16 mouse cellular contexts compared by ENCODE assay signal in genomic region chr16:6421623-6422145, GRCm38 (mm10).
A peak's percentile ranks its signal among the peaks of the same experiment; 100 is the strongest.
DNase-seq lines count a peak whose midpoint lies in the region; ATAC-seq and TF ChIP-seq lines count a peak whose summit lies in the region.
"Had no signal": no experiment of that assay in that cellular context is flagged by ENCODE, and none has a peak within 500 bp of the region (broad histone marks: within the 10 kb centered on the region; RNA-seq: fewer than 3 reads in every experiment).

No protein-coding gene starts in this region.

- WGBS in hindbrain, embryonic 12.5 days = 52% methylated on average over 3 of the region's 3 CpGs
- 56% methylated on average over 3 of the region's 3 CpGs for WGBS in hindbrain, embryonic 11.5 days
- 39% methylated on average over 3 of the region's 3 CpGs for WGBS in midbrain, embryonic 13.5 days
- WGBS in midbrain, embryonic 15.5 days = 49% methylated on average over 3 of the region's 3 CpGs
- 18% methylated on average over 3 of the region's 3 CpGs for WGBS in forebrain, embryonic 16.5 days
- 56% methylated on average over 3 of the region's 3 CpGs for WGBS in midbrain, postnatal 0 days

- peak; percentile 58 for ATAC-seq in hindbrain, embryonic 12.5 days (ENCODE audit: low FRiP score)
- ATAC-seq in hindbrain, embryonic 11.5 days (ENCODE audit: low FRiP score) = no peak
- peak; percentile 43; the same call in 1 of the 2 replicates for ATAC-seq in midbrain, embryonic 13.5 days
- ATAC-seq in midbrain, embryonic 15.5 days (replicated peaks) = no peak; the same call in 1 of the 2 replicates
- peak; percentile 74; the same call in 1 of the 2 replicates for ATAC-seq in forebrain, embryonic 16.5 days
- no peak for ATAC-seq in midbrain, postnatal 0 days (ENCODE audit: low FRiP score)

- H3K4me3 ChIP-seq in hindbrain, embryonic 12.5 days = no peak overlapping the region
- H3K4me3 ChIP-seq in hindbrain, embryonic 11.5 days (ENCODE audit: low read depth, low read length) = no peak overlapping the region
- H3K4me3 ChIP-seq in midbrain, embryonic 13.5 days (replicated peaks) = no peak overlapping the region
- no peak overlapping the region for H3K4me3 ChIP-seq in midbrain, embryonic 15.5 days
- no peak overlapping the region for H3K4me3 ChIP-seq in forebrain, embryonic 16.5 days (replicated peaks; ENCODE audit: low read length)
- H3K4me3 ChIP-seq in midbrain, postnatal 0 days (ENCODE audit: low read depth, low read length) = no peak overlapping the region
- H3K4me3 ChIP-seq: left cerebral cortex, adult 2 months; limb, embryonic 12.5 days had no signal

- no peak overlapping the region for H3K27ac ChIP-seq in hindbrain, embryonic 12.5 days
- H3K27ac ChIP-seq in hindbrain, embryonic 11.5 days (ENCODE audit: low read depth, low read length) = no peak overlapping the region
- no peak overlapping the region for H3K27ac ChIP-seq in midbrain, embryonic 13.5 days
- H3K27ac ChIP-seq in midbrain, embryonic 15.5 days = no peak overlapping the region
- H3K27ac ChIP-seq in forebrain, embryonic 16.5 days (ENCODE audit: low read length) = no peak overlapping the region
- H3K27ac ChIP-seq in midbrain, postnatal 0 days (ENCODE audit: low read depth, low read length) = no peak overlapping the region
- H3K27ac ChIP-seq: left cerebral cortex, adult 2 months; limb, embryonic 12.5 days; liver, embryonic 14.5 days had no signal

- no peaks in the 10 kb centered on the region for H3K27me3 ChIP-seq in hindbrain, embryonic 12.5 days
- no peaks in the 10 kb centered on the region for H3K27me3 ChIP-seq in hindbrain, embryonic 11.5 days (ENCODE audit: control insufficient read depth, insufficient read depth, low read length)
- no peaks in the 10 kb centered on the region for H3K27me3 ChIP-seq in midbrain, embryonic 13.5 days
- no peaks in the 10 kb centered on the region for H3K27me3 ChIP-seq in midbrain, embryonic 15.5 days (replicated peaks)
- no peaks in the 10 kb centered on the region; the same call in 1 of the 2 replicates for H3K27me3 ChIP-seq in forebrain, embryonic 16.5 days (replicated peaks; ENCODE audit: control insufficient read depth, insufficient read depth, low read length)
- H3K27me3 ChIP-seq in midbrain, postnatal 0 days (ENCODE audit: insufficient read depth, low read length) = no peaks in the 10 kb centered on the region
- H3K27me3 ChIP-seq: limb, embryonic 12.5 days had no signal

- H3K4me1 ChIP-seq in hindbrain, embryonic 12.5 days = no peaks in the 10 kb centered on the region
- H3K4me1 ChIP-seq in hindbrain, embryonic 11.5 days (replicated peaks; ENCODE audit: control insufficient read depth, insufficient read depth, low read length) = no peaks in the 10 kb centered on the region
- no peaks in the 10 kb centered on the region for H3K4me1 ChIP-seq in midbrain, embryonic 13.5 days (replicated peaks)
- H3K4me1 ChIP-seq in midbrain, embryonic 15.5 days = no peaks in the 10 kb centered on the region
- H3K4me1 ChIP-seq in forebrain, embryonic 16.5 days (replicated peaks; ENCODE audit: control insufficient read depth, insufficient read depth, low read length) = no peaks in the 10 kb centered on the region
- H3K4me1 ChIP-seq in midbrain, postnatal 0 days (ENCODE audit: insufficient read depth, low read length) = no peaks in the 10 kb centered on the region
- H3K4me1 ChIP-seq: limb, embryonic 12.5 days had no signal

- no peak for TF ChIP-seq CTCF in midbrain, postnatal 0 days (IDR thresholded peaks at IDR 0.05)

- no peak overlapping the region for H3K9ac ChIP-seq in hindbrain, embryonic 12.5 days
- no peak overlapping the region for H3K9ac ChIP-seq in hindbrain, embryonic 11.5 days (ENCODE audit: low read depth, low read length)
- no peak overlapping the region for H3K9ac ChIP-seq in midbrain, embryonic 13.5 days (replicated peaks)
- no peak overlapping the region for H3K9ac ChIP-seq in midbrain, embryonic 15.5 days
- H3K9ac ChIP-seq in forebrain, embryonic 16.5 days (replicated peaks; ENCODE audit: low read depth, low read length) = no peak overlapping the region
- no peak overlapping the region for H3K9ac ChIP-seq in midbrain, postnatal 0 days (replicated peaks; ENCODE audit: low read length, poor library complexity, severe bottlenecking)
- H3K9ac ChIP-seq: limb, embryonic 12.5 days; liver, embryonic 14.5 days had no signal

- H3K4me2 ChIP-seq in hindbrain, embryonic 12.5 days (replicated peaks) = no peak overlapping the region
- no peak overlapping the region for H3K4me2 ChIP-seq in hindbrain, embryonic 11.5 days (replicated peaks; ENCODE audit: low read depth, low read length)
- no peak overlapping the region for H3K4me2 ChIP-seq in midbrain, embryonic 13.5 days (replicated peaks)
- no peak overlapping the region for H3K4me2 ChIP-seq in midbrain, embryonic 15.5 days
- no peak overlapping the region for H3K4me2 ChIP-seq in forebrain, embryonic 16.5 days (ENCODE audit: low read length)
- no peak overlapping the region for H3K4me2 ChIP-seq in midbrain, postnatal 0 days (ENCODE audit: low read depth, low read length, poor library complexity, severe bottlenecking)
- H3K4me2 ChIP-seq: limb, embryonic 12.5 days had no signal

- H3K9me3 ChIP-seq in hindbrain, embryonic 12.5 days (replicated peaks) = no peaks in the 10 kb centered on the region
- H3K9me3 ChIP-seq in hindbrain, embryonic 11.5 days (ENCODE audit: control insufficient read depth, low read length) = no peaks in the 10 kb centered on the region
- peaks cover 3% of the 10 kb centered on the region; the same call in 1 of the 2 replicates for H3K9me3 ChIP-seq in midbrain, embryonic 13.5 days
- no peaks in the 10 kb centered on the region for H3K9me3 ChIP-seq in midbrain, embryonic 15.5 days
- H3K9me3 ChIP-seq in forebrain, embryonic 16.5 days (ENCODE audit: control insufficient read depth, low read length) = no peaks in the 10 kb centered on the region
- no peaks in the 10 kb centered on the region for H3K9me3 ChIP-seq in midbrain, postnatal 0 days (ENCODE audit: low read length)
- H3K9me3 ChIP-seq: limb, embryonic 12.5 days had no signal

- H3K36me3 ChIP-seq in hindbrain, embryonic 12.5 days = no peaks in the 10 kb centered on the region
- H3K36me3 ChIP-seq in hindbrain, embryonic 11.5 days (ENCODE audit: control insufficient read depth, insufficient read depth, low read length) = no peaks in the 10 kb centered on the region
- no peaks in the 10 kb centered on the region for H3K36me3 ChIP-seq in midbrain, embryonic 13.5 days
- no peaks in the 10 kb centered on the region for H3K36me3 ChIP-seq in midbrain, embryonic 15.5 days (replicated peaks)
- no peaks in the 10 kb centered on the region for H3K36me3 ChIP-seq in forebrain, embryonic 16.5 days (ENCODE audit: control insufficient read depth, insufficient read depth)
- H3K36me3 ChIP-seq in midbrain, postnatal 0 days (ENCODE audit: insufficient read depth, low read length) = no peaks in the 10 kb centered on the region
- H3K36me3 ChIP-seq: limb, embryonic 12.5 days had no signal

- no peak for DNase-seq in hindbrain, embryonic 11.5 days (ENCODE audit: low spot score)
- peak; percentile 35 for DNase-seq in midbrain, postnatal 0 days (ENCODE audit: low spot score)
- no peak for DNase-seq in spleen, postnatal 4 days (ENCODE audit: low spot score in 2 of 2)
- DNase-seq: adrenal gland, postnatal 36 days; cerebellum, postnatal 14 days; gastrocnemius, postnatal 10 days; kidney, adult 18-20 months; kidney, postnatal 14 days; right cerebral cortex, adult 18-20 months had no signal

Comparison
In these comparisons a context has a peak if more than half of its experiments do, and no peak if none do; other contexts are left out.
1. ATAC-seq: peak in hindbrain, embryonic 12.5 days (single experiment), midbrain, embryonic 13.5 days (single experiment) and forebrain, embryonic 16.5 days (single experiment); none in hindbrain, embryonic 11.5 days (single experiment), midbrain, embryonic 15.5 days (single experiment) and midbrain, postnatal 0 days (single experiment).